Mouse (Mus musculus): ENCODE measurements around the gene Aldob. TPM values are rescaled to one million over a fixed set of nuclear protein-coding genes. Genes with fewer than 3 reads are reported as not detected.

Gene Aldob
- 0.30 and 0.35 TPM in 2 replicates for polyA plus RNA-seq (2015; fragmentation: Nextera tagmentation; extraction: Ambion mirVana)

DNA sequence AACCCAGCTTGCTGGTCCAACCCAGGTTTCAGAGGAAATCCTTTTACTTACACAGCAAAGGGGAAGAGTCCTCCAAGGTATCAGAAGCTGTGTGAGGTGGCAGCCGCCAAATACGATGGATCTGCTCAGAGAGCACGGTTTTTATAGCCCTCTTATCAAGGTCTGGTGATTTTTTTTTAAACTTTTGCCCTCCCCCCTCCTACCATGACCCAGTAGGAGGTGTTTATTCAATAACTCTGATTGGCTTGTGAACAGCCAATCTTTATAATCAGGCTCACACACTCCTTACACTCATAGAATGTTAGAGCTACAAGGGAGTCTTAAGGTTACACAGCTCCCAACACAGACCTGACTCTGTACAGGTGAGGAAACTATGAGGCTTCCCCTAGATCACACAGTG is at the start of gene Aldob:
Gene Aldob (minus strand): TSS at position 164 of the 400 bp plus-strand sequence.
- Histone ChIP-seq H3K9ac (replicated peaks; ENCODE audit: low read depth) (no peak within 1 kb of the TSS), H3K27me3 (replicated peaks; ENCODE audit: insufficient read depth, low read length) (no peaks in the 10 kb centered on the region), H3K36me3 (ENCODE audit: insufficient read depth, low read length) (no peaks in the 10 kb centered on the region), H3K4me3 (ENCODE audit: low read depth, low read length) (no peak within 1 kb of the TSS), H3K9me3 (ENCODE audit: low read length) (no peaks in the 10 kb centered on the region), H3K4me2 (replicated peaks; ENCODE audit: low read depth, low read length) (no peak within 1 kb of the TSS), H3K4me1 (ENCODE audit: insufficient read depth, low read depth, low read length) (no peaks in the 10 kb centered on the region), H3K27ac (ENCODE audit: low read length) (no peak within 1 kb of the TSS)
- ATAC-seq, result no peak
- TF ChIP-seq EP300 (IDR thresholded peaks at IDR 0.05), result no peak
- TF ChIP-seq CTCF (IDR thresholded peaks at IDR 0.05), result no peak
- WGBS, result 24% methylated on average over 3 of the region's 3 CpGs
- DNase-seq (ENCODE audit: low spot score), result no peak

DNA sequence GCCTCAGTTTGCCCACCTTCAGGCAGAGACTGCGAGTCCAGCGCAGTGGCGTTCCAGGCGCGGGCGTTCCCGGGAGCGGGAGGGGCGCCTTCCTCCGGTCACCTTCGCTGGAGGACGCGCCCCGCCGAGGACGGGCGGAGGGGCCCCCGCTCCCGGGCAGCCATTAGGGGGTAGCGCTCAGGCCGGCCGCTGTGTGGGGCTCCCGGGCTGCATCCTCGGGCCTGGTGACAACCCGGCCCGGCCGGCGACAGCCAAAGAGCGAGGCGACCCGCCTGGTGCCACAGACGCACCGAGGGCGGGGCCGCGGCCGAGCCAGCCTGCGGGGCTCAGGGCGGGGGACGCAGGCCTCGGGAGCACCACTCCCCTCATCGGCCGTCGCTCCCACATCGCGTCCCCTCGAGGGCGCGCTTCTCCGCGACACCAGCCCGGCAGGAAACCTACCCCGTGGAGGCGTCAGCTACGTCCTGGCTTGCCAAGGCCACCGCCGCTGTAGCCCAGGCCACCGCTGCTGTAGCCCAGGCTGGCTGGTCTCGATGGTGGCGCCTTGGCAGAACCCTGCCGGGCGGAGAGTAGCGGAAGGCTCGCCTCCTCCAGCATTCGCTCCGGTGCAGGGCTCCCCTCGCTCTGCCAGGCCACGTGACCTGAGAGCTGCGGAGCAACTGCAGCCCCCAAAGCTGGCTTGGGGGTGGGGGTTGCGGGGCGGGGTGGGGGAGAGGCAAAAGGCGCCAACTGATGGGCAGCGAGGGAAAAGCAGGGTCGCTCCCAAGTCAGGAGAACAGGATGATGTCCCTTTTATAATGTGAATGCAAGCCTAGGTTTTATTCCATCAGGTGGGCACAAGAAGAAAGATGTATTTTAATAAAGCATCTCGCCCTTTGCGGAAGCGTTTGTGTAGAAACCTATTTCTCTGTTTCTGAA is 48.1 kb upstream of the Aldob start, which contains the start of gene Tmem246:
Gene Tmem246 (minus strand): TSS at position 694 of the 918 bp plus-strand sequence.
- H3K27me3 ChIP-seq (replicated peaks; ENCODE audit: insufficient read depth, low read length), result no peaks in the 10 kb centered on the region
- H3K4me1 ChIP-seq (ENCODE audit: insufficient read depth, low read depth, low read length), result 0 out of 2 replicates have a peak, but pooled peaks cover 4% of the 10 kb centered on the region
- peak within 1 kb of the TSS; percentile 83 for H3K4me3 ChIP-seq (ENCODE audit: low read depth, low read length)
- under 1% methylated on average over 70 of the region's 77 CpGs for WGBS
- ATAC-seq (peak; percentile 96), DNase-seq (ENCODE audit: low spot score) (peak; percentile 82)
- no peaks in the 10 kb centered on the region for H3K9me3 ChIP-seq (ENCODE audit: low read length)
- H3K9ac ChIP-seq (replicated peaks; ENCODE audit: low read depth), result peak within 1 kb of the TSS; percentile 70
- peak within 1 kb of the TSS; percentile 78 for H3K27ac ChIP-seq (ENCODE audit: low read length)
- TF ChIP-seq CTCF (IDR thresholded peaks at IDR 0.05) (peak; percentile 46), EP300 (IDR thresholded peaks at IDR 0.05) (no peak)
- no peaks in the 10 kb centered on the region for H3K36me3 ChIP-seq (ENCODE audit: insufficient read depth, low read length)
- H3K4me2 ChIP-seq (replicated peaks; ENCODE audit: low read depth, low read length), result peak within 1 kb of the TSS; percentile 91

DNA sequence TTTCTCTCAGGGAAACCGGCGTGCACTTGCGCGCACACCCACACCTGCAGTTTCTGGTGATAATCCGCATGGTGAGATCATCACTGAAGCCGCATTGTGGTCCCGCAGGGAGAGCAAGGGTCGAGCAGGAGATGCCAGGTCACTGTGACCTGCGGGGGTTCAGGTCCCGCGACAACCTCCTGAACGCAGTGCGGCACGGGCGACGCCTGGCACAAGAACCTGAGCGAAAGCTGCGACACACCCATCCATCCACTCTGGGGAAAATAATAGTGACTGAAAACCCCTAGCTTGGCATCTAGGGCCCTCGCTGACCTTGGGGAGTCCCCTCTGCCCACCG is 47.5 kb upstream of the Aldob start:
- Histone ChIP-seq H3K4me1 (ENCODE audit: insufficient read depth, low read depth, low read length) (0 out of 2 replicates have a peak, but pooled peaks cover 4% of the 10 kb centered on the region), H3K9me3 (ENCODE audit: low read length) (no peaks in the 10 kb centered on the region), H3K9ac (replicated peaks; ENCODE audit: low read depth) (peak overlapping the region; percentile 70), H3K27me3 (replicated peaks; ENCODE audit: insufficient read depth, low read length) (no peaks in the 10 kb centered on the region), H3K27ac (ENCODE audit: low read length) (peak overlapping the region; percentile 78), H3K4me2 (replicated peaks; ENCODE audit: low read depth, low read length) (peak overlapping the region; percentile 91), H3K36me3 (ENCODE audit: insufficient read depth, low read length) (no peaks in the 10 kb centered on the region), H3K4me3 (ENCODE audit: low read depth, low read length) (peak overlapping the region; percentile 83)
- ATAC-seq (no peak), DNase-seq (ENCODE audit: low spot score) (peak; percentile 35)
- WGBS, result 1% methylated on average over 20 of the region's 20 CpGs
- TF ChIP-seq CTCF (IDR thresholded peaks at IDR 0.05) (no peak), EP300 (IDR thresholded peaks at IDR 0.05) (no peak)

DNA sequence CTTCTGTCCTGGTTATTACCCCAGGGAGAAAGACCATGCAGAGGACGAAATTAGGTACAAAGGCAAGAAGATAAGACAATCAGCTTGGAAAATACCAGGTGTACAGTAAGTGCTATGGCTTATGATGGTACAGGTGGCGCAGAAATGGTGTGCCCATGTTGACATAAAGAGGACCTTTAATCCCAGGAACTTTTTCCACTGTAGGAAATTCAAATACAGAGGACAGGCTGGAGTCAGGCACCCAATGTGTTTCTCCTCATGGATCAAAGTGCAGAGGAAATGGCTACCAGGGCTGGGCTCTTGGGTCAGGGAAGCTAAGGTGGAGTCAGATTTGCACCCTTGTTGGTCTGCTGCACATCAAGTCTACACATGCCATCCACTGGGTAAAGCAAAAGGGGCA is 40.8 kb upstream of the Aldob start:
- Histone ChIP-seq H3K4me2 (replicated peaks; ENCODE audit: low read depth, low read length) (no peak overlapping the region), H3K27me3 (replicated peaks; ENCODE audit: insufficient read depth, low read length) (no peaks in the 10 kb centered on the region), H3K36me3 (ENCODE audit: insufficient read depth, low read length) (0 out of 2 replicates have a peak, but pooled peaks cover 5% of the 10 kb centered on the region), H3K4me1 (ENCODE audit: insufficient read depth, low read depth, low read length) (no peaks in the 10 kb centered on the region), H3K27ac (ENCODE audit: low read length) (no peak overlapping the region), H3K9me3 (ENCODE audit: low read length) (no peaks in the 10 kb centered on the region), H3K4me3 (ENCODE audit: low read depth, low read length) (no peak overlapping the region), H3K9ac (replicated peaks; ENCODE audit: low read depth) (no peak overlapping the region)
- 83% methylated on average over 2 of the region's 2 CpGs for WGBS
- no peak for TF ChIP-seq EP300 (IDR thresholded peaks at IDR 0.05)
- no peak for TF ChIP-seq CTCF (IDR thresholded peaks at IDR 0.05)
- ATAC-seq, result no peak
- DNase-seq (ENCODE audit: low spot score), result no peak

DNA sequence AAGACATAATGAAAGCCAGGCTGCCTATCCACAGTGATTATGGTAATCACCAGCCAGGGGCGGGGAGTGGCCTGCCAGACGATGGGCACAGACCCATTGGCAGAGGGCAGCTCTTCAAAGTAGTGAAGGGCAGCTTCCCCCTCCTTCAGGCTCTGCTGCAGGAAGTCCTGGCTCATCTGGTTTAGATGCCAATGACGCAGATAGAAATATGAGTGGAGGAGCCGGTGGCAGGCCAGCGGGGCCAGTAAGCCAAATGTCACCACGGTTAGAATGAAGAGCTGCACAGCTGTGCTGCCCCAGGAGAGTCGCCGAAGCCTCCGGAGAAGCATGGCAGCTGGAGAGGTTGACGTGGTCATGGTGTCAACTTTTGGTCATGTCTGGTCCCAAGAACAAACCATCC is 37.5 kb upstream of the Aldob start:
- H3K9ac ChIP-seq (replicated peaks; ENCODE audit: low read depth), result no peak overlapping the region
- no peaks in the 10 kb centered on the region for H3K27me3 ChIP-seq (replicated peaks; ENCODE audit: insufficient read depth, low read length)
- H3K36me3 ChIP-seq (ENCODE audit: insufficient read depth, low read length), result 0 out of 2 replicates have a peak, but pooled peaks cover 5% of the 10 kb centered on the region
- H3K9me3 ChIP-seq (ENCODE audit: low read length), result no peaks in the 10 kb centered on the region
- WGBS, result 87% methylated on average over 10 of the region's 10 CpGs
- peaks cover 10% of the 10 kb centered on the region; the same call in 1 of the 2 replicates for H3K4me1 ChIP-seq (ENCODE audit: insufficient read depth, low read depth, low read length)
- no peak for DNase-seq (ENCODE audit: low spot score)
- no peak overlapping the region for H3K4me3 ChIP-seq (ENCODE audit: low read depth, low read length)
- no peak overlapping the region for H3K4me2 ChIP-seq (replicated peaks; ENCODE audit: low read depth, low read length)
- TF ChIP-seq EP300 (IDR thresholded peaks at IDR 0.05), result no peak
- no peak for TF ChIP-seq CTCF (IDR thresholded peaks at IDR 0.05)
- no peak for ATAC-seq
- no peak overlapping the region for H3K27ac ChIP-seq (ENCODE audit: low read length)

DNA sequence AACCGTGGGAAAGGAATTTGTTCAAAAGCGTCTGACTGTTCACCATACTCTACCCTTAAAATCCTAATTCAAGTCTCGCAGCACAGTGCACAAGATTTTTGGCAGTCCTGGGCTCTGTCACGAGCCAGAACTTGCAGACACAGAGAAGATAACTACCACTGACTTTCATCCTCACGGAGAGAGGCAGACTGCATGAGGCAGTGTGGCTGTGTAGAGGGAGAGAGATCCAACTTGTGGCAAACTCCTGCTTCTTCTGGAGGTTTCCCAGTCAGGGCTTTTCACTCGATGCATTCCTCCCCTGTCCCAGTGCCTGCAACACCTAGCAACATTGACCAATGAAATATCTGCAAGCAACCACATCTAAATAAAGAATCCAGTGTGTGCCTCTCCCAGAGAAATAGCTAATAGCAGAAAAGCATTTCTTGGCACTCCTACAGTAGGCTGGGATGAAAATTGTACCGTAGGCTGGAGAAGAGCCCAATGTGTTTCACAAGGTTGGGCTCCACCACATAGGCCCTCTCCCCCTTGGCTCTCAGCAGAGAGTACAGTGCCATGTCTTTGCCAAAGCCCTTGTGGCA is 36.3 kb upstream of the Aldob start:
- Histone ChIP-seq H3K27ac (ENCODE audit: low read length) (0 out of 2 replicates have a peak overlapping the region, but pooled peaks have one; percentile 14), H3K36me3 (ENCODE audit: insufficient read depth, low read length) (0 out of 2 replicates have a peak, but pooled peaks cover 5% of the 10 kb centered on the region), H3K9me3 (ENCODE audit: low read length) (no peaks in the 10 kb centered on the region), H3K4me3 (ENCODE audit: low read depth, low read length) (no peak overlapping the region), H3K4me1 (ENCODE audit: insufficient read depth, low read depth, low read length) (peaks cover 10% of the 10 kb centered on the region; the same call in 1 of the 2 replicates), H3K27me3 (replicated peaks; ENCODE audit: insufficient read depth, low read length) (no peaks in the 10 kb centered on the region), H3K9ac (replicated peaks; ENCODE audit: low read depth) (no peak overlapping the region), H3K4me2 (replicated peaks; ENCODE audit: low read depth, low read length) (no peak overlapping the region)
- DNase-seq (ENCODE audit: low spot score) (peak; percentile 21), ATAC-seq (peak; percentile 58)
- TF ChIP-seq CTCF (IDR thresholded peaks at IDR 0.05), result no peak
- TF ChIP-seq EP300 (IDR thresholded peaks at IDR 0.05), result no peak
- WGBS, result 62% methylated on average over 7 of the region's 7 CpGs
